Mouse (Mus musculus) forebrain, embryonic 12.5 days (tissue): ENCODE data around the gene Pole. TPM values are rescaled to one million over a fixed set of nuclear protein-coding genes. Genes with fewer than 3 reads are reported as not detected.

Experiments
- ATAC-seq: fragments of 200-750 bp; cut with Nextera tagmentation; 2 replicates; pipeline ENCODE4 v1.8.0; 2017; ENCODE audit warnings: moderate TSS enrichment; ENCODE audit not compliant: low FRiP score
- H3K27ac ChIP-seq: fragments of 300-500 bp; sonication (generic); 2 replicates; pipeline ENCODE4 v1.5.1; 2016; ENCODE audit warnings: mild to moderate bottlenecking
- H3K27me3 ChIP-seq: fragments of 300-500 bp; sonication (generic); 2 replicates; pipeline ENCODE4 v1.6.1; 2016; ENCODE audit warnings: mild to moderate bottlenecking
- H3K36me3 ChIP-seq: fragments of 300-500 bp; sonication (generic); replicated peaks from 2 replicates; pipeline ENCODE4 v1.6.1; 2016; ENCODE audit warnings: mild to moderate bottlenecking
- H3K4me1 ChIP-seq: fragments of 300-500 bp; sonication (generic); 2 replicates; pipeline ENCODE4 v1.6.1; 2016
- H3K4me2 ChIP-seq: fragments of 300-500 bp; sonication (generic); 2 replicates; pipeline ENCODE4 v1.6.1; 2016; ENCODE audit warnings: mild to moderate bottlenecking, moderate library complexity
- H3K4me3 ChIP-seq: fragments of 300-500 bp; sonication (generic); replicated peaks from 2 replicates; pipeline ENCODE4 v1.5.1; 2016; ENCODE audit warnings: mild to moderate bottlenecking
- H3K9ac ChIP-seq: fragments of 300-500 bp; sonication (generic); 2 replicates; pipeline ENCODE4 v1.6.1; 2016; ENCODE audit warnings: mild to moderate bottlenecking
- H3K9me3 ChIP-seq: fragments of 300-500 bp; sonication (generic); 2 replicates; pipeline ENCODE4 v1.6.1; 2016
- WGBS: fragments of 180-500 bp; shearing (Covaris S2); methylation state at CpG from one replicate; pipeline ENCODE4 v1.1.7; 2016; 5-methylcytosine and 5-hydroxymethylcytosine counted together
- polyA plus RNA-seq: library from polyadenylated mRNA; unstranded; fragments of >200 nt; fragmentation: Nextera tagmentation; extraction: Ambion mirVana; gene quantifications from 2 replicates; pipeline ENCODE4 v1.2.1, GENCODE M21; 2016

Pole gene
- polyA plus RNA-seq, result 45.4 and 46.1 TPM in 2 replicates

DNA sequence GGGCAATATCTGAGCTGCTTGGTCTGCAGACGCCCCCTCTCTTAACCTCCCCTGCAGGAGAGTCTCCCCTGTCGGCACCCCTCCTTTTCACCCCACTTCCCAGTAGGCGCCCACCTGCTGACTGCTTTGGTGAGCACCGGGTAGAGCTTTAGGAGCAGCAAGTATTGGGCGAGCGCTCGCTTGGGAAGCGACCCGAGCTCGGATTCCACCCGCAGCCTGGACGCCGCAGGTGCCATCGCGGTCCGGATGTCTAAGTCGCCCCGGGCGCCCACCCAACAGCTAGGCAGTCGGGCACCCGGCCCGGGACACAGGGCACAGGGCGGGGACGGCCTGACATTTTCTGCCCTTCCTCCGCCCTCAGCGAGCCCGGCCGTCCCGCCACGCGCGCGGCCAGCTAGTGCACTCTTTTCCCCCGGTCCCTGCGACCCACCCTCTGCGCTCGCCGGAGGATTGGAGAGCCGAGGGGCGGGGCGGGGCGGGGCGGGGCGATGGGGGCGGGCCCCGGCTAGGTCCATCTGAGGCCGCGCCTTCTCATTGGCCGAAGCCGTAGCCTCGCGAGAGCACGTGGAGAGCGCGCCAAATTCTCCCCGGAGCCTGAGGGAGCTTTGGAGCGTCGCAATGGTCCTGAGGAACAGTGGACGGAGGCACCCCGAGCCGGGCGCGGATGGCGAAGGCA lies at the start of gene Pole, which contains the start of gene Pxmp2:
Gene Pole (plus strand): TSS at position 537 of the 676 bp plus-strand sequence.
Gene Pxmp2 (minus strand): TSS at position 417 of the 676 bp plus-strand sequence.
- peak; percentile 98 for ATAC-seq
- Histone ChIP-seq H3K4me1 (peaks cover 18% of the 10 kb centered on the region), H3K4me2 (peak within 1 kb of the TSS; percentile 92), H3K27me3 (peaks cover 20% of the 10 kb centered on the region), H3K36me3 (peaks cover 18% of the 10 kb centered on the region), H3K27ac (peak within 1 kb of the TSS; percentile 56; the same call in 1 of the 2 replicates), H3K4me3 (peak within 1 kb of the TSS; percentile 81), H3K9me3 (no peaks in the 10 kb centered on the region), H3K9ac (peak within 1 kb of the TSS; percentile 80)
- WGBS, result 0% methylated on average over 63 of the region's 64 CpGs

DNA sequence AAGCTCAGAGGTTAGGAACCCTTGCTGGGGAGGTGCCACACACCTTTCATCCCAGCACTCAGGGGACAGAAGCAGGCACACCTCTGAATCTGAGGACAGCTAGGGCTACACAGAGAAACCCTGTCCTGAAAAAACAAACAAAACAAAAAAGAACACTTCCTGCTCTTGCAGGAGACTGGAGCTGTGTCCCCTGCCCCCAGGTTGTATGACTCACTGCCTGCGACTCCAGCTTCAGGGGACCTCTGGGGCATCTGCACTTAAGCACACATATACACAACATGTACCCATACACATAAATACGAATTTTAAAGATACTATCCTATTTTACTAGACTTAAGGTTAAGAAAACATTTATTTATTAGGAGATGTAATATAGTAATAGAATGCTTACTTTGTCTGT lies 42.0 kb upstream of the Pole start:
- Histone ChIP-seq H3K27me3 (no peaks in the 10 kb centered on the region), H3K27ac (no peak overlapping the region), H3K36me3 (peaks cover 84% of the 10 kb centered on the region), H3K4me3 (no peak overlapping the region), H3K4me2 (no peak overlapping the region), H3K9ac (no peak overlapping the region), H3K9me3 (no peaks in the 10 kb centered on the region), H3K4me1 (no peaks in the 10 kb centered on the region)
- no peak for ATAC-seq
- 81% methylated on average over 2 of the region's 2 CpGs for WGBS

DNA sequence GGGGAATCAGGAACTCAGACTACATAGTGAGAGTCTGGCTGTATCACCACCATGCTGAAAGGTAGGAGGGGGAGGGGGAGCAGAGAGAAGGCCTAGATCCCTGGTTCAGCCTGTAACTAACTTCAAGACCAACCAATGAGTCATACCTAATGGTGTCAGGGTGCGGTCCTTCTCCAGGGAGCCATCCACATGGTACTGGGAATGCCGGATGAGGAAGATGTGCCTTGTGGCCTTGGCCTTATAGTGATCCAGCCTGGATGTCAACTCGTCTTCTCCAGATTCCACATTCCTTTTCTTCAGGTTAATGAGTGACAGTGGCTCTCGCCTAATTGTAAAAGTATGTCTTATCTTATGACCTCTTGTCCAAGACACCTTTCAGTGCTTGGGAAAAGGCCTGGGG lies 19.2 kb upstream of the Pole start:
- 94% methylated on average over 4 of the region's 4 CpGs for WGBS
- Histone ChIP-seq H3K9me3 (no peaks in the 10 kb centered on the region), H3K27me3 (no peaks in the 10 kb centered on the region), H3K27ac (no peak overlapping the region), H3K9ac (no peak overlapping the region), H3K4me3 (no peak overlapping the region), H3K4me2 (no peak overlapping the region), H3K36me3 (peaks cover 45% of the 10 kb centered on the region), H3K4me1 (peaks cover 9% of the 10 kb centered on the region)
- no peak for ATAC-seq

- Histone ChIP-seq H3K27ac (peak within 1 kb of the TSS; percentile 74), H3K9ac (peak within 1 kb of the TSS; percentile 90), H3K4me2 (peak within 1 kb of the TSS; percentile 96), H3K9me3 (no peaks in the 10 kb centered on the region), H3K4me1 (peaks cover 9% of the 10 kb centered on the region), H3K36me3 (peaks cover 31% of the 10 kb centered on the region), H3K27me3 (no peaks in the 10 kb centered on the region), H3K4me3 (peak within 1 kb of the TSS; percentile 97)
- ATAC-seq, result peak; percentile 86
- under 1% methylated on average over 59 of the region's 66 CpGs for WGBS
These were observed 16.7 kb upstream of the Pole start, which contains the start of gene Pgam5 for GRCm38 (mm10) chr5:110269141-110270101. TSS of gene Pgam5 (minus strand) at chr5:110269913.

GRCm38 (mm10) chr5:110270242-110270641 lies 15.9 kb upstream of the Pole start:
- WGBS, result 90% methylated on average over 6 of the region's 6 CpGs

DNA sequence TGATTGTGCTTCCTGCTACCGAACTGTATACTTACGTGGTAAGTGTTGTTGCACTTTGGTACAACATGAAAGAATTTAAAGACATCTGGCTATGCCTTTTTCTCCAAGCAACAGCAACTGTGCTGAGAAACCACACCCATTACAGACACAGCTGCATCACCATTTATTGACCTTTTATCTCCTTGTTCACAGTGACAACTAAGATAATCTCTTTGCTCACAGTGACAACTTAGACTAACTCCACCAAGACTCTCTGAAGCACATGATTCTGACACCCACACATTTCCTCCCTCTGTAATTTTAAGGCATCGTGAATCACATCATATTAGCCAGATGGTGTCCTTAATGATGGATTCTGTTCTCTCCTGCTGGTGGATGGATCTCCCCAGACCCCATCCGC lies 12.0 kb upstream of the Pole start:
- Histone ChIP-seq H3K4me3 (no peak overlapping the region), H3K4me1 (peaks cover under 1% of the 10 kb centered on the region; the same call in 1 of the 2 replicates), H3K9ac (no peak overlapping the region), H3K36me3 (no peaks in the 10 kb centered on the region), H3K9me3 (no peaks in the 10 kb centered on the region), H3K4me2 (no peak overlapping the region), H3K27ac (no peak overlapping the region), H3K27me3 (no peaks in the 10 kb centered on the region)
- WGBS, result 84% methylated on average over 4 of the region's 4 CpGs
- ATAC-seq, result no peak

More at GRCm38 (mm10) chr5:110270242-110270641, 15.9 kb upstream of the Pole start:
- Histone ChIP-seq H3K4me3 (no peak overlapping the region), H3K9me3 (no peaks in the 10 kb centered on the region), H3K9ac (no peak overlapping the region), H3K27ac (no peak overlapping the region), H3K27me3 (no peaks in the 10 kb centered on the region), H3K4me2 (no peak overlapping the region; the same call in 1 of the 2 replicates), H3K4me1 (peaks cover 9% of the 10 kb centered on the region), H3K36me3 (peaks cover 23% of the 10 kb centered on the region)
- peak; percentile 31; the same call in 1 of the 2 replicates for ATAC-seq

- Histone ChIP-seq H3K27ac (no peak overlapping the region), H3K4me3 (no peak overlapping the region), H3K27me3 (no peaks in the 10 kb centered on the region), H3K36me3 (no peaks in the 10 kb centered on the region), H3K9ac (no peak overlapping the region), H3K4me1 (no peaks in the 10 kb centered on the region), H3K9me3 (no peaks in the 10 kb centered on the region), H3K4me2 (no peak overlapping the region)
- WGBS, result 68% methylated on average over 2 of the region's 2 CpGs
- ATAC-seq, result no peak
These were observed 11.3 kb upstream of the Pole start for GRCm38 (mm10) chr5:110274846-110275245.

- Histone ChIP-seq H3K9me3 (no peaks in the 10 kb centered on the region), H3K9ac (no peak overlapping the region), H3K4me1 (no peaks in the 10 kb centered on the region), H3K27me3 (no peaks in the 10 kb centered on the region), H3K36me3 (no peaks in the 10 kb centered on the region), H3K4me2 (no peak overlapping the region), H3K27ac (no peak overlapping the region), H3K4me3 (no peak overlapping the region)
- ATAC-seq, result no peak
- 86% methylated on average over 2 of the region's 2 CpGs for WGBS
These were observed 9.7 kb upstream of the Pole start for GRCm38 (mm10) chr5:110276391-110276790.

- Histone ChIP-seq H3K4me1 (no peaks in the 10 kb centered on the region), H3K4me3 (no peak overlapping the region), H3K9me3 (no peaks in the 10 kb centered on the region), H3K36me3 (no peaks in the 10 kb centered on the region), H3K9ac (no peak overlapping the region), H3K4me2 (no peak overlapping the region), H3K27ac (no peak overlapping the region), H3K27me3 (no peaks in the 10 kb centered on the region)
- no peak for ATAC-seq
- 91% methylated on average over 1 of the region's 1 CpGs for WGBS
These were observed 9.2 kb upstream of the Pole start for GRCm38 (mm10) chr5:110276910-110277309.

- peaks cover 20% of the 10 kb centered on the region for H3K27me3 ChIP-seq
- no peak overlapping the region for H3K4me2 ChIP-seq
- 84% methylated on average over 2 of the region's 2 CpGs for WGBS
- H3K4me1 ChIP-seq, result peaks cover 10% of the 10 kb centered on the region
- H3K9ac ChIP-seq, result no peak overlapping the region
- no peaks in the 10 kb centered on the region for H3K9me3 ChIP-seq
- H3K36me3 ChIP-seq, result no peaks in the 10 kb centered on the region
- no peak overlapping the region for H3K27ac ChIP-seq
- no peak for ATAC-seq
- no peak overlapping the region for H3K4me3 ChIP-seq
These were observed 4.1 kb upstream of the Pole start for GRCm38 (mm10) chr5:110281984-110282383.

DNA sequence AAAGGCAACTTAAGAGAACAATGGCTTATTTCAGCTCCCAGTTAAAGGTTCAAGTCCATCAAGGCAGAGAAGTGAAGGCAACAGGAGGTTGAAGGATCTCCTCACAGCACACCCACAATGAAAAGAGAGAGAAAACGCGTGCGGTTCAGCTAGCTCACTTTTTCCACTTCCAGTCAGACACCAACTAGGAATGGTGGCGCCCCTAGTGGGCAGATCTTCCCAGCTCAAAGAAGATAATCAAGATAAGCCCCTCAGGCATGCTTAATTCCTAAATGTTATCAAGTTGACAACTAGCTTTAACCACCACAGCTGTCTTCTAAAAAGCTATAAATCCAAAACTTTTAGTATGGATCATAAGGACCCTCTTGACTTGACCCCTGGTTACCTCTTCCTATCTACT lies 1.6 kb upstream of the Pole start:
- ATAC-seq, result no peak
- 9% methylated on average over 4 of the region's 4 CpGs for WGBS
- Histone ChIP-seq H3K4me3 (no peak overlapping the region), H3K4me1 (peaks cover 18% of the 10 kb centered on the region), H3K9ac (no peak overlapping the region), H3K27ac (no peak overlapping the region), H3K27me3 (peaks cover 20% of the 10 kb centered on the region), H3K36me3 (peaks cover 5% of the 10 kb centered on the region), H3K9me3 (no peaks in the 10 kb centered on the region), H3K4me2 (no peak overlapping the region; the same call in 1 of the 2 replicates)

GRCm38 (mm10) chr5:110285156-110285555 lies 950 bp upstream of the Pole start:
- Histone ChIP-seq H3K4me3 (peak overlapping the region; percentile 81), H3K36me3 (peaks cover 12% of the 10 kb centered on the region), H3K4me1 (peaks cover 18% of the 10 kb centered on the region), H3K9me3 (no peaks in the 10 kb centered on the region), H3K9ac (peak overlapping the region; percentile 80; the same call in 1 of the 2 replicates), H3K4me2 (peak overlapping the region; percentile 92), H3K27me3 (peaks cover 20% of the 10 kb centered on the region), H3K27ac (no peak overlapping the region)
- 11% methylated on average over 15 of the region's 15 CpGs for WGBS
- no peak for ATAC-seq
